Comparison of ENCODE assay signal across 15 mouse cellular contexts in the genomic region with DNA sequence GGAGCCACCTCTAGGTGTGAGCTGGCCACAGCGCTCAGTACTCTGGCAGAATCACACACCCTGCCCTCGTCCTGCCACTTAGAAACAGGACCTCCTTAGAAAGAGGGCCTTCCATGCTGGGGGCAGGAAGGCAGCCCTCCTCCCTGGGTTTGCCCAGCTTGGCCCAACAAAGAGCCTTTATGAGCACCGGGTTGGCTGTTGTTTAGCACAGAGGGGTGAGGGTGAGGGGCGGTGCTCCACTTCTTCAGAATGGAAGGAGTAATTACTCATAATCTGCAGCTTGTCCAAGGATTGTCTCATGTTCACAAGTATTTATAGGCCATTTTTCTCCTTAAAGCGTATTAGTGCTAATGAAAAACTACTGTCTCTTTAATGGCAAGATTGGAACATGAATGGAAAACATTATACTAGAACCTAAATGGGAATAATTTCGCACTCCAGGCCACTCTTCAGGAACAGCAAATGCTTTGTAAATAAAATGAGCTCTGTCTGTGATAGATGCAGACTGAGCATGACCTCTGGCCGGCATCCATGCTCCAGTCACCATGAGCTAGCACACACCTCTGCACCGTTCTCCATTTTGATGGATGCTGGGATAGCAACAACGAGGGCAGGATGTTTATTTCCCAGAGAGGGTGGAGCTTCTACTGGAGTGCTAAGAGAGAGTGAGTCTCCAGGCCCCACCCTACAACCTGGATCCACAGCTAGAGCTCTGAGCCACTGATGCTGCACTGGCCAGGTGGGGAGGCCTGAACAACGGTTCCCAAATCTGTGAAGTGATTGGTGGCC. TPM values are rescaled to one million over a fixed set of nuclear protein-coding genes. Genes with fewer than 3 reads are reported as not detected.
DNase-seq lines count a peak whose midpoint lies in the region; ATAC-seq and TF ChIP-seq lines count a peak whose summit lies in the region.
"Had no signal": no experiment of that assay in that cellular context is flagged by ENCODE, and none has a peak within 500 bp of the region (broad histone marks: within the 10 kb centered on the region; RNA-seq: fewer than 3 reads in every experiment).

No protein-coding gene starts in this region.

- H3K27ac ChIP-seq in left cerebral cortex, adult 2 months, result peak overlapping the region; percentile 15; the same call in 1 of the 2 replicates
- H3K27ac ChIP-seq in embryonic facial prominence, embryonic 14.5 days (replicated peaks; ENCODE audit: low read depth, low read length), result 0 out of 2 replicates have a peak overlapping the region, but pooled peaks have one; percentile 15
- peak overlapping the region; percentile 62; the same call in 1 of the 2 replicates for H3K27ac ChIP-seq in hindbrain, embryonic 13.5 days
- 0 out of 2 replicates have a peak overlapping the region, but pooled peaks have one; percentile 38 for H3K27ac ChIP-seq in neural tube, embryonic 15.5 days (replicated peaks)
- H3K27ac ChIP-seq: heart, embryonic 15.5 days; lung, embryonic 15.5 days had no signal

- no peaks in the 10 kb centered on the region for H3K9me3 ChIP-seq in embryonic facial prominence, embryonic 14.5 days (ENCODE audit: control insufficient read depth, low read length)
- no peaks in the 10 kb centered on the region for H3K9me3 ChIP-seq in hindbrain, embryonic 13.5 days
- no peaks in the 10 kb centered on the region for H3K9me3 ChIP-seq in neural tube, embryonic 15.5 days (replicated peaks)
- H3K9me3 ChIP-seq: heart, embryonic 15.5 days; lung, embryonic 15.5 days had no signal

- H3K9ac ChIP-seq in embryonic facial prominence, embryonic 14.5 days (ENCODE audit: low read depth, low read length), result no peak overlapping the region
- no peak overlapping the region for H3K9ac ChIP-seq in hindbrain, embryonic 13.5 days
- H3K9ac ChIP-seq in neural tube, embryonic 15.5 days (replicated peaks), result no peak overlapping the region
- H3K9ac ChIP-seq: heart, embryonic 15.5 days; lung, embryonic 15.5 days had no signal

- TF ChIP-seq CTCF in left cerebral cortex, adult 2 months (IDR thresholded peaks at IDR 0.05), result no peak

- ATAC-seq in embryonic facial prominence, embryonic 14.5 days (ENCODE audit: low read depth), result peak; percentile 55; the same call in 1 of the 2 replicates
- no peak for ATAC-seq in hindbrain, embryonic 13.5 days (ENCODE audit: low FRiP score)
- ATAC-seq in neural tube, embryonic 15.5 days (ENCODE audit: low FRiP score), result no peak
- ATAC-seq in megakaryocyte-erythroid progenitor cell, adult 5-6 weeks (replicated peaks; ENCODE audit: low FRiP score, low TSS enrichment, poor library complexity, severe bottlenecking), result no peak
- ATAC-seq: midbrain, embryonic 16.5 days had no signal

- no peak overlapping the region for H3K4me3 ChIP-seq in left cerebral cortex, adult 2 months
- H3K4me3 ChIP-seq in embryonic facial prominence, embryonic 14.5 days (ENCODE audit: low read depth, low read length), result no peak overlapping the region
- H3K4me3 ChIP-seq in hindbrain, embryonic 13.5 days, result no peak overlapping the region
- H3K4me3 ChIP-seq in neural tube, embryonic 15.5 days (replicated peaks), result no peak overlapping the region
- H3K4me3 ChIP-seq: heart, embryonic 15.5 days; lung, embryonic 15.5 days had no signal

- DNase-seq in left cerebral cortex, adult 2 months (ENCODE audit: extremely low spot score in 1 of 2, low spot score in 2 of 2), result no peak
- DNase-seq in left cerebral cortex, postnatal 4 days, result no peak
- DNase-seq in embryonic facial prominence, embryonic 14.5 days (ENCODE audit: low spot score), result peak; percentile 41
- DNase-seq in ovary, postnatal 14 days (ENCODE audit: low spot score), result no peak
- no peak for DNase-seq in urinary bladder, postnatal 36 days (ENCODE audit: low spot score in 2 of 2)
- DNase-seq: cerebellum, postnatal 25 days; gastrocnemius, postnatal 14 days; kidney, adult 11 months; thymus, postnatal 36 days had no signal

- H3K4me1 ChIP-seq in embryonic facial prominence, embryonic 14.5 days (ENCODE audit: control insufficient read depth, insufficient read depth, low read length), result 0 out of 2 replicates have a peak, but pooled peaks cover 6% of the 10 kb centered on the region
- peaks cover 22% of the 10 kb centered on the region; the same call in 1 of the 2 replicates for H3K4me1 ChIP-seq in hindbrain, embryonic 13.5 days (replicated peaks)
- H3K4me1 ChIP-seq in neural tube, embryonic 15.5 days, result peaks cover 2% of the 10 kb centered on the region; the same call in 1 of the 2 replicates

- no peak overlapping the region for H3K4me2 ChIP-seq in embryonic facial prominence, embryonic 14.5 days (ENCODE audit: low read depth, low read length)
- H3K4me2 ChIP-seq in hindbrain, embryonic 13.5 days, result no peak overlapping the region
- H3K4me2 ChIP-seq in neural tube, embryonic 15.5 days, result no peak overlapping the region
- H3K4me2 ChIP-seq: heart, embryonic 15.5 days; lung, embryonic 15.5 days had no signal

- no peaks in the 10 kb centered on the region for H3K27me3 ChIP-seq in embryonic facial prominence, embryonic 14.5 days (replicated peaks; ENCODE audit: control insufficient read depth, insufficient read depth, low read length)
- H3K27me3 ChIP-seq in hindbrain, embryonic 13.5 days, result no peaks in the 10 kb centered on the region
- H3K27me3 ChIP-seq in neural tube, embryonic 15.5 days (replicated peaks), result no peaks in the 10 kb centered on the region
- H3K27me3 ChIP-seq: heart, embryonic 15.5 days; lung, embryonic 15.5 days had no signal

- no peaks in the 10 kb centered on the region for H3K36me3 ChIP-seq in embryonic facial prominence, embryonic 14.5 days (ENCODE audit: control insufficient read depth, insufficient read depth, low read length)
- H3K36me3 ChIP-seq in hindbrain, embryonic 13.5 days, result peaks cover 79% of the 10 kb centered on the region
- peaks cover 41% of the 10 kb centered on the region for H3K36me3 ChIP-seq in neural tube, embryonic 15.5 days
- H3K36me3 ChIP-seq: heart, embryonic 15.5 days; lung, embryonic 15.5 days had no signal

- intact Hi-C loops in left cerebral cortex, adult 2 months (cut with DNase I), result no loop called here
- intact Hi-C loops in left cerebral cortex, postnatal 4 days (cut with DNase I), result no loop called here

- WGBS in embryonic facial prominence, embryonic 14.5 days, result 53% methylated on average over 10 of the region's 10 CpGs
- WGBS in hindbrain, embryonic 13.5 days, result 49% methylated on average over 10 of the region's 10 CpGs
- 52% methylated on average over 10 of the region's 10 CpGs for WGBS in neural tube, embryonic 15.5 days

RNA-seq across cellular contexts. Expression of a gene that starts 39.5 kb away (rescaled TPM):
- 100 to 1,000 TPM in 1 of 2 experiments, 10 to 100 TPM in 1; 94.7 to 129 TPM for total RNA-seq in left cerebral cortex, adult 2 months (2021)
- total RNA-seq in left cerebral cortex, postnatal 4 days (2021), result 100 to 1,000 TPM; 158 to 162 TPM
- 12.4 and 14.1 TPM in 2 replicates for polyA plus RNA-seq in embryonic facial prominence, embryonic 14.5 days (2014; fragmentation: Nextera tagmentation; extraction: Ambion mirVana)
- polyA plus RNA-seq in hindbrain, embryonic 13.5 days (2015; fragmentation: Nextera tagmentation; extraction: Ambion mirVana), result 36.6 and 39.4 TPM in 2 replicates
- polyA plus RNA-seq in neural tube, embryonic 15.5 days (2015; fragmentation: Nextera tagmentation; extraction: Ambion mirVana), result 49.6 and 62.3 TPM in 2 replicates
- total RNA-seq in megakaryocyte-erythroid progenitor cell, adult 5-6 weeks (2014; fragmentation: Nextera tagmentation), result 2.5 and 3.3 TPM in 2 replicates
- total RNA-seq in megakaryocyte-erythroid progenitor cell, adult 5-6 weeks (2017), result 0.61 TPM in 1 of 2 replicates, not detected in the other

RNA-seq across cellular contexts. Expression of a gene that starts 44.9 kb away (rescaled TPM):
- 1 to 10 TPM; 2.1 to 2.9 TPM for total RNA-seq in left cerebral cortex, adult 2 months (2021)
- 1 to 10 TPM; 4.7 to 7.2 TPM for total RNA-seq in left cerebral cortex, postnatal 4 days (2021)
- polyA plus RNA-seq in embryonic facial prominence, embryonic 14.5 days (2014; fragmentation: Nextera tagmentation; extraction: Ambion mirVana), result 57.9 and 62.6 TPM in 2 replicates
- 16.9 and 17.9 TPM in 2 replicates for polyA plus RNA-seq in hindbrain, embryonic 13.5 days (2015; fragmentation: Nextera tagmentation; extraction: Ambion mirVana)
- polyA plus RNA-seq in neural tube, embryonic 15.5 days (2015; fragmentation: Nextera tagmentation; extraction: Ambion mirVana), result 12.0 and 18.0 TPM in 2 replicates
- total RNA-seq in megakaryocyte-erythroid progenitor cell, adult 5-6 weeks (2014; fragmentation: Nextera tagmentation), result not detected in 2 replicates
- 0.72 and 0.89 TPM in 2 replicates for total RNA-seq in megakaryocyte-erythroid progenitor cell, adult 5-6 weeks (2017)

Comparison
In these comparisons a context has a peak if more than half of its experiments do, and no peak if none do; other contexts are left out.
1. RNA of a gene that starts 39.5 kb away (total RNA-seq): 158 to 162 TPM in left cerebral cortex, postnatal 4 days and 94.7 to 129 TPM in left cerebral cortex, adult 2 months; 0.61 to 3.3 TPM in megakaryocyte-erythroid progenitor cell, adult 5-6 weeks; every median in the first group is over 10 times any median in the second.
2. Peak in every context shown above with its lines, with median percentiles within 50 percentile points of each other: H3K27ac ChIP-seq.